Mouse (Mus musculus) hindbrain, embryonic 11.5 days (tissue): ENCODE results near the gene Gm42791. TPM values are rescaled to one million over a fixed set of nuclear protein-coding genes. Genes with fewer than 3 reads are reported as not detected.

ENCODE experiments used
- ATAC-seq: fragments of 200-750 bp; cut with Nextera tagmentation; 2 replicates; pipeline ENCODE4 v1.8.0; 2017; ENCODE audit warnings: mild to moderate bottlenecking, moderate TSS enrichment, moderate library complexity; ENCODE audit not compliant: low FRiP score
- DNase-seq: peaks from one replicate; pipeline ENCODE4 v3.0.0-alpha.2; 2015; ENCODE audit warnings: low spot score
- H3K27ac ChIP-seq: fragments of 300-500 bp; sonication (generic); 2 replicates; pipeline ENCODE4 v1.5.1; 2014; ENCODE audit warnings: mild to moderate bottlenecking, low read depth, low read length
- H3K27me3 ChIP-seq: fragments of 300-500 bp; sonication (generic); 2 replicates; pipeline ENCODE4 v1.6.1; 2014; ENCODE audit warnings: mild to moderate bottlenecking, low read length, moderate library complexity, mixed read lengths; ENCODE audit not compliant: control insufficient read depth, insufficient read depth
- H3K36me3 ChIP-seq: fragments of 300-500 bp; sonication (generic); 2 replicates; pipeline ENCODE4 v1.6.1; 2014; ENCODE audit warnings: mild to moderate bottlenecking, low read length, moderate library complexity, mixed read lengths; ENCODE audit not compliant: control insufficient read depth, insufficient read depth
- H3K4me1 ChIP-seq: fragments of 300-500 bp; sonication (generic); replicated peaks from 2 replicates; pipeline ENCODE4 v1.6.1; 2014; ENCODE audit warnings: low read length, mixed read lengths; ENCODE audit not compliant: control insufficient read depth, insufficient read depth
- H3K4me2 ChIP-seq: fragments of 300-500 bp; sonication (generic); replicated peaks from 2 replicates; pipeline ENCODE4 v1.6.1; 2014; ENCODE audit warnings: mild to moderate bottlenecking, low read depth, low read length
- H3K4me3 ChIP-seq: fragments of 300-500 bp; sonication (generic); 2 replicates; pipeline ENCODE4 v1.5.1; 2014; ENCODE audit warnings: low read depth, low read length
- H3K9ac ChIP-seq: fragments of 300-500 bp; sonication (generic); 2 replicates; pipeline ENCODE4 v1.6.1; 2014; ENCODE audit warnings: low read depth, low read length
- H3K9me3 ChIP-seq: fragments of 300-500 bp; sonication (generic); 2 replicates; pipeline ENCODE4 v1.6.1; 2016; ENCODE audit warnings: low read length; ENCODE audit not compliant: control insufficient read depth
- WGBS: fragments of 180-500 bp; shearing (Covaris S2); extraction: QIAGEN DNeasy Blood & Tissue Kit; methylation state at CpG from one replicate; pipeline ENCODE4 v1.1.7; 2014; 5-methylcytosine and 5-hydroxymethylcytosine counted together
- polyA plus RNA-seq: library from polyadenylated mRNA; unstranded; fragments of >200 nt; fragmentation: Nextera tagmentation; extraction: Ambion mirVana; gene quantifications from 2 replicates; pipeline ENCODE4 v1.2.1, GENCODE M21; 2014

The Gm42791 gene
- not detected in 2 replicates for polyA plus RNA-seq

DNA sequence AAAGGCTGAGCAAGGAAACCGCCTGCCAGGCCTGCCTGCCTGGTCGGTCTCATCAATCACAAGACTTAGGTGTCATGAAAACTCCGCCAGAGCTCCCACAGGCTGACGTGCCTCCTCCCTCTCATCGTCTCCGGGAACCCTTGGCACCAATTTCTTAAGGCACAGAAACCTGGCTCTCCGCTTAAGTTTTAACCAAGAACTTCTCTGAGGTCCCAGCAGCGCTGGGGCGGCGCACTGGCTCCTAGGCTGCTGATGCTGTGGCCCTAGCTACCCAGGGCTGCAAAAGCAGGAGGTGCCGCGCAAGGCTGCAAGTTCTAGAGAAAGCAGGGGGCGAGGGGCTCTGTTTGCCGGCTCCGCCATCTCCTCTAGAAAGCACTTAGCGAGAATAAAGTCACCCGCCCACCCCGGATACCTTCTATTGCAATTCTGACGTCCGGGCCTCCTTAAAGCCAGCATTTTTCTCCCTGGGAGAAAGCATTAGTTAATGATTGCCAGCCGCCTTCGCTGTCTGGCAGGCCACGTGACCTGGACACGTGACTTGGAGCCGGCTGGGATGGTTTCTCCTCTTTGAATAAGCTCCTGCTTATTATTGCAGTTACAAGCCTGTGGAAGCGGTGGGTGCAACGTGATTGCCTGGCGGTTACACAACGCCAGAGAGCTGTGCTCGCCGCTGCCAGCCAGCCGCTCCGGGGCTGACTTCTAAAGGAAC is at the start of gene Gm42791:
Gene Gm42791 (minus strand): TSS at position 442 of the 709 bp plus-strand sequence.
- Histone ChIP-seq H3K27me3 (no peaks in the 10 kb centered on the region), H3K27ac (peak within 1 kb of the TSS; percentile 93), H3K9me3 (no peaks in the 10 kb centered on the region), H3K4me2 (peak within 1 kb of the TSS; percentile 81), H3K4me3 (peak within 1 kb of the TSS; percentile 51), H3K9ac (peak within 1 kb of the TSS; percentile 75), H3K36me3 (no peaks in the 10 kb centered on the region), H3K4me1 (peaks cover 4% of the 10 kb centered on the region; the same call in 1 of the 2 replicates)
- ATAC-seq (peak; percentile 88), DNase-seq (peak; percentile 86)
- WGBS, result under 1% methylated on average over 33 of the region's 33 CpGs

DNA sequence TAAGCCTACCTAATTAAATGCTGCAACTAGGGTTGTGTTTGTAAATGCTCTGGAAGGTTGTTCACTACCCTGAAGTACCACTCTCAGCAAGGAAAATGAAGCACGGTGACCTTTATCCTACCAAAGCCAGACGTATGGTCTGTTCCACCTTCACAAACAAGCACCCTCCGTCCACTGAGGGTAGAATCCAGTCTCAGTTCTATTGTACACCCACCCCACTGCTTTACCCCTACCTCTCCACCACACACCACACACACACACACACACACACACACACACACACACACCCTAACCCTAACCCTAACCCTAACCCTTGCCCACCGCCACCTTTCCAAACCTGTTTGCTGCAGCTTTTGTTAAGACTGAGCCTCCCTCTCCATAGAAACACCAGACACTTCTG is 49.1 kb upstream of the Gm42791 start:
- ATAC-seq, result no peak
- no peak overlapping the region for H3K27ac ChIP-seq
- no peak overlapping the region for H3K4me2 ChIP-seq
- no peaks in the 10 kb centered on the region for H3K9me3 ChIP-seq
- no peak overlapping the region for H3K4me3 ChIP-seq
- no peaks in the 10 kb centered on the region for H3K27me3 ChIP-seq
- H3K4me1 ChIP-seq, result no peaks in the 10 kb centered on the region
- DNase-seq, result no peak
- H3K9ac ChIP-seq, result no peak overlapping the region
- 82% methylated on average over 4 of the region's 4 CpGs for WGBS
- no peaks in the 10 kb centered on the region for H3K36me3 ChIP-seq

DNA sequence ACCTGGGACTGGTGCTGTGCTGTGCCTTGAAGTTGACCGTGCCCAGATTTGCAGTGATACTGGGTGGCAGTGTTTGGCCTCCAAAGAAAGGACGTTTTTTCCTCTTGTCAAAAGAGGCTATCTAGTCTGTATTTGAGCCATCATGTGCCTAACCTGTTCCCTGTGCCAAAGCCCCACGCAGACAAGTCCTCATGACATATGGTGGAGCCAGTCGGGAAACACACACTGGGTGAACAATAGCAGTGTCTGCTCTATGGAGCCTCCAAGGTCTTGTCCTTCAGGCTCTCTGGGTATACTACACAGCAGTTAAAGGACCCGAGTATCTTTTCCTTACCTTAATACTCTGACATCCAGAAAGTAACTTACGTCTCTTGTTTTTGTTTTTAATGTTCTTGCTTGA is 48.3 kb upstream of the Gm42791 start:
- H3K4me3 ChIP-seq, result no peak overlapping the region
- H3K36me3 ChIP-seq, result no peaks in the 10 kb centered on the region
- no peaks in the 10 kb centered on the region for H3K27me3 ChIP-seq
- no peaks in the 10 kb centered on the region for H3K4me1 ChIP-seq
- no peak overlapping the region for H3K4me2 ChIP-seq
- WGBS, result 90% methylated on average over 6 of the region's 6 CpGs
- no peak overlapping the region for H3K27ac ChIP-seq
- no peak overlapping the region for H3K9ac ChIP-seq
- DNase-seq, result no peak
- no peaks in the 10 kb centered on the region for H3K9me3 ChIP-seq
- no peak for ATAC-seq

DNA sequence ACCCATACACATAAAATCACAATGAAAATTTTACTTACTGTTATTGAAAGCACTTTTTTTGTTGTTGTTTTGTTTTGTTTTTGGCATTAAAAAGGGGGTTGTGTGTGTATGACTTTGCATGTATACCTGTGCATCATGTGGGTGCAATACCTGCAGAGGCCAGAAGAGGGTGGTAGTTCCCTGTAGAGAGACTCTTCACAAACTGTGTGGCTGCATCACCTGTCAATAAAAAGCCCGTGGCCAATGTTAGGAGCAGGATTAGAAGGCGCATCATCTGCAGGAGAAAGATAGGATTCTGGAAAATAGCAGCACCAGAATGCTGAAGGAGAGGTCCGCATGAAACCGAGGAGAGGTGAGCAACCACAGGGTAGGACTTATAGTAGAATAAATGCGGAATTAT is 44.9 kb upstream of the Gm42791 start:
- 91% methylated on average over 5 of the region's 5 CpGs for WGBS
- Histone ChIP-seq H3K36me3 (no peaks in the 10 kb centered on the region), H3K4me2 (no peak overlapping the region), H3K4me3 (no peak overlapping the region), H3K27ac (no peak overlapping the region), H3K27me3 (no peaks in the 10 kb centered on the region), H3K9ac (no peak overlapping the region), H3K9me3 (no peaks in the 10 kb centered on the region; the same call in 1 of the 2 replicates), H3K4me1 (no peaks in the 10 kb centered on the region)
- DNase-seq (peak; percentile 42), ATAC-seq (no peak)

DNA sequence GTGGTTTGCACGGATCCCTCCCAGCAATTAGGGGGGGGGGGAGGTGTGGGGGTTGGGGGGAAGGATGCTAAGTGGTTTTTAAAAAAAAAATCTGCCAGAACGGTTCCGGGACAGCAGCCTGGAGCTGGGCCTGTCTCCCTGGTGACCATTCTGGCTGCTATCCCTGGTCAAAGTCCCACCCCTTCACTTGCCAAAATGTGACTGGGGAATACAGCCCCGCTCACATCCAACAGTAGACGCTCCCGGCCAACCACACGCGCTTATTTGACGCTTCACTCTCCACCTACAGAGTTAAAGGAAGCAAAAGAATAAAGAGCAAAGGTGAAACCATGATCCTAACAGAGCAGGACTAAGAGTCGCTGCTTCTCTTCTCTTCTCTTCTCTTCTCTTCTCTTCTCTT is 42.8 kb upstream of the Gm42791 start:
- H3K27me3 ChIP-seq, result no peaks in the 10 kb centered on the region
- no peak overlapping the region for H3K4me2 ChIP-seq
- H3K9ac ChIP-seq, result no peak overlapping the region
- 41% methylated on average over 10 of the region's 10 CpGs for WGBS
- H3K36me3 ChIP-seq, result no peaks in the 10 kb centered on the region
- H3K27ac ChIP-seq, result no peak overlapping the region
- DNase-seq (no peak), ATAC-seq (no peak)
- H3K9me3 ChIP-seq, result no peaks in the 10 kb centered on the region; the same call in 1 of the 2 replicates
- no peak overlapping the region for H3K4me3 ChIP-seq
- no peaks in the 10 kb centered on the region for H3K4me1 ChIP-seq

DNA sequence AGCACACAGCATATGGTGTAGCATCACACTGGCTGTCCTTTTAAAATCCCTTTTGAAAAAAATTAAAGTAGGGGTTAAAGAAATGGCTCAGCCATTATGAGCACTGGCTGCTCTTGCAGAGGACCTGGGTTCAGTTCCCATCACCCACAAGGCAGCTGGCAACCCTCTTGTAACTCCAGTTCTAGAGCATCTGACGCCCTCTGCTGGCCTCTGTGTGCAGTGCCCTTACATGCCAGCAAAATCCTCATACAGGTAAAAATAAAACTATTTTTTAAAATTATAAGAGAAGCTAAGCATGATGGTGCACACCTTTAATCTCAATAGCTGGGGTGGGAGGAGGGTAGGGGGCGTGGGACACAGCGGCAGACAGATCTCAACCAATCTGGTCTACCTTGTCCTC is 42.0 kb upstream of the Gm42791 start:
- H3K9me3 ChIP-seq, result no peaks in the 10 kb centered on the region; the same call in 1 of the 2 replicates
- DNase-seq (no peak), ATAC-seq (no peak)
- H3K4me3 ChIP-seq, result no peak overlapping the region
- 91% methylated on average over 3 of the region's 3 CpGs for WGBS
- H3K27ac ChIP-seq, result no peak overlapping the region
- H3K27me3 ChIP-seq, result no peaks in the 10 kb centered on the region
- no peak overlapping the region for H3K9ac ChIP-seq
- H3K4me1 ChIP-seq, result no peaks in the 10 kb centered on the region
- H3K36me3 ChIP-seq, result no peaks in the 10 kb centered on the region
- H3K4me2 ChIP-seq, result no peak overlapping the region

DNA sequence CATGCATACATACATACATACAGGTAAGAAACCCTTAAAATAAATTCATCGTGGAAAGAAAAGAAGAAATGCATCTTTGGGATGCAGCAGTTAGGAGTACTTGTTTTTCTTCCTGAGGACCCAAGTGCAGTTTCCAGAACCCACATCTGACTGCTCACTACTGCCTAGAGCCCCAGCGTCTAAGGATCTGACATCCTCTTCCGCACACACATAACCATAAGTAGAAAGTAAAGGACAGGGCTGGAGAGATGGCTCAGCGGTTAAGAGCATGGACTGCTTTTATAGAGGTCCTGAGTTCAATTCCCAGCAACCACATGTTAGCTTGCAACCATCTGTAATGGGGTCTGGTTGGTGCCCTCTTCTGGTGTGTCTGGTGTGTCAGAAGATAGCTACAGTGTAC is 37.5 kb upstream of the Gm42791 start:
- Histone ChIP-seq H3K4me2 (no peak overlapping the region), H3K36me3 (no peaks in the 10 kb centered on the region), H3K4me3 (no peak overlapping the region), H3K9me3 (no peaks in the 10 kb centered on the region; the same call in 1 of the 2 replicates), H3K9ac (no peak overlapping the region), H3K27me3 (no peaks in the 10 kb centered on the region), H3K27ac (no peak overlapping the region), H3K4me1 (peaks cover 11% of the 10 kb centered on the region; the same call in 1 of the 2 replicates)
- no peak for ATAC-seq
- WGBS, result 98% methylated on average over 4 of the region's 4 CpGs
- DNase-seq, result no peak

DNA sequence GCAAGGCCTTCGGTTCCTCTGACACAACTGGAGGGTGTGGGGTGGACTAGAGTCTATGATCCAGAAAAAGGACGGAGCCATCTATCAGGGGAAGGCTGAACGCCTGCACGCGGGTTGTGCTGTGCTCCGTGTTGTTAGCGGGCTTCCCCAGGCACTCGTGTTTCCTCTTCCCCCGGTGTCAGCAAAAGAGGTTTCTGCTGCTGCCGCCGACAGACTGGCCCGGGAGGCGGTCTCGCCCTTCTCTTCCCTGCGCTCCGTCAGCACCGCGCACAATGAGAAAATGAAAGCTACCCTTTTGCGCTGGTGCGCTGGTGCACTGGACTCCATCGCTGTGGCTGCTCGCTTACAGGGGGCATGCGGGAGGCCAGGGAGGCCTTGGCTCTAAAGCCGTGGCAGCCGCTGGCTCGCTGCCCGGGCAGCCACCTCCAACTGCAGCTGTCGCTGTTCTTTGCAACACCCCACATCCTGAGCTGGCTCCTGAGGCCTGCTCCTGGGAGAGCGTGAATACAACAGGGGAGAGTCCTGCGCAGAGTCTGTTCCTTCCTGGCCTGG is 36.3 kb upstream of the Gm42791 start:
- peak overlapping the region; percentile 30 for H3K4me3 ChIP-seq
- peak; percentile 59 for ATAC-seq
- whole genome bisulfite sequencing, result 4% methylated on average over 30 of the region's 30 CpGs
- no peaks in the 10 kb centered on the region for H3K9me3 ChIP-seq
- H3K27me3 ChIP-seq, result no peaks in the 10 kb centered on the region
- H3K36me3 ChIP-seq, result no peaks in the 10 kb centered on the region
- H3K9ac ChIP-seq, result peak overlapping the region; percentile 81
- peak overlapping the region; percentile 67 for H3K27ac ChIP-seq
- peak overlapping the region; percentile 69 for H3K4me2 ChIP-seq
- H3K4me1 ChIP-seq, result peaks cover 11% of the 10 kb centered on the region; the same call in 1 of the 2 replicates
- DNase-seq, result peak; percentile 66

DNA sequence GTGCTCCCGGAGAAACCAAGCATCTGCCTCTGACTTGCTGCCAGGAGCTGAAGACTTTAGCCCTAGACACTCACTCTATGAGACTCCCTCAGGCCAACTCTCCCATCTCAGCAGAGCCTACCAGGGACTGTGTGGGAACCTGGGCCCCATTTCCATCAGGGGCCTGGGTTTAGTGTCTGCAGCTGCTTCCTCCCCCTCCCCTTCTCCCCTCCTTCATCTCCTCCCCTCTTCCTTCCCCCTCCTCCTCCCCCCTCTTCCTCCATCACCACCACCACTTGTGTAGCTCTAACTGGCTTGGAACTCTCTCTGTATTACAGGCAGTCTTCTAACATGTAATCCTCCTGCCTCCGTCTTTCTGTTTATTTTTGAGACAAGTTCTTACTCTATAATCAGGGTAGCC is 35.2 kb upstream of the Gm42791 start:
- H3K9ac ChIP-seq, result no peak overlapping the region
- H3K9me3 ChIP-seq, result no peaks in the 10 kb centered on the region
- no peaks in the 10 kb centered on the region for H3K27me3 ChIP-seq
- H3K4me2 ChIP-seq, result no peak overlapping the region
- WGBS, result 79% methylated on average over 2 of the region's 2 CpGs
- H3K36me3 ChIP-seq, result no peaks in the 10 kb centered on the region
- ATAC-seq (no peak), DNase-seq (no peak)
- H3K4me1 ChIP-seq, result peaks cover 11% of the 10 kb centered on the region; the same call in 1 of the 2 replicates
- no peak overlapping the region for H3K4me3 ChIP-seq
- H3K27ac ChIP-seq, result no peak overlapping the region
